In genomic region chr13:110471526-110471925, GRCm38 (mm10) we compare ENCODE assay signal across 14 mouse cellular contexts.
"Had no signal": no experiment of that assay in that cellular context is flagged by ENCODE, and none has a peak within 500 bp of the region (broad histone marks: within the 10 kb centered on the region; RNA-seq: fewer than 3 reads in every experiment).

No protein-coding gene starts in this region.

- H3K4me3 ChIP-seq: intestine, embryonic 15.5 days; layer of hippocampus, adult 2 months; limb, embryonic 10.5 days; liver, embryonic 15.5 days; midbrain, embryonic 10.5 days; midbrain, embryonic 15.5 days; neural tube, embryonic 13.5 days had no signal

- H3K9ac ChIP-seq: intestine, embryonic 15.5 days; liver, embryonic 15.5 days; midbrain, embryonic 15.5 days; neural tube, embryonic 13.5 days had no signal

- H3K27me3 ChIP-seq: intestine, embryonic 15.5 days; liver, embryonic 15.5 days; midbrain, embryonic 15.5 days; neural tube, embryonic 13.5 days had no signal

- H3K27ac ChIP-seq: intestine, embryonic 15.5 days; layer of hippocampus, adult 2 months; limb, embryonic 10.5 days; liver, embryonic 15.5 days; midbrain, embryonic 10.5 days; midbrain, embryonic 15.5 days; neural tube, embryonic 13.5 days; stomach, postnatal 0 days had no signal

- H3K9me3 ChIP-seq: intestine, embryonic 15.5 days; limb, embryonic 10.5 days; liver, embryonic 15.5 days; midbrain, embryonic 15.5 days; neural tube, embryonic 13.5 days had no signal

- H3K4me2 ChIP-seq: intestine, embryonic 15.5 days; liver, embryonic 15.5 days; midbrain, embryonic 15.5 days; neural tube, embryonic 13.5 days had no signal

- H3K4me1 ChIP-seq: intestine, embryonic 15.5 days; liver, embryonic 15.5 days; midbrain, embryonic 10.5 days; midbrain, embryonic 15.5 days; neural tube, embryonic 13.5 days had no signal

- H3K36me3 ChIP-seq: intestine, embryonic 15.5 days; limb, embryonic 10.5 days; liver, embryonic 15.5 days; midbrain, embryonic 10.5 days; midbrain, embryonic 15.5 days; neural tube, embryonic 13.5 days had no signal

- DNase-seq: kidney, adult 18-20 months; kidney, postnatal 10 days; kidney, postnatal 4 days; right cerebral cortex, adult 18-20 months; right cerebral cortex, postnatal 25 days; thymus, postnatal 4 days had no signal

- ATAC-seq: intestine, embryonic 15.5 days; midbrain, embryonic 15.5 days had no signal
